Mouse (Mus musculus): ENCODE data around the gene Nlgn3. TPM values are rescaled to one million over a fixed set of nuclear protein-coding genes. Genes with fewer than 3 reads are reported as not detected.

Nlgn3 gene
- 0.06 TPM for polyA plus RNA-seq (2014; fragmentation: Illumina TruSeq; extraction: RNeasy Lipid Tissue Mini Kit (QIAGEN cat#74804); ENCODE audit: low read depth, low replicate concordance)

GRCm38 (mm10) chrX:101299055-101299454, at the start of gene Nlgn3:
Gene Nlgn3, plus strand, starts transcription at chrX:101299168.

GRCm38 (mm10) chrX:101253952-101254729, 44.8 kb upstream of the Nlgn3 start, which contains the start of gene Foxo4:
Gene Foxo4, plus strand, starts transcription at chrX:101254528.

GRCm38 (mm10) chrX:101263892-101264291, 35.1 kb upstream of the Nlgn3 start, which contains the start of gene Gm614:
Gene Gm614, minus strand, starts transcription at chrX:101263992.

GRCm38 (mm10) chrX:101268025-101268754, 30.8 kb upstream of the Nlgn3 start, which contains the start of gene Il2rg:
Gene Il2rg, minus strand, starts transcription at chrX:101268255.

GRCm38 (mm10) chrX:101268755-101269124, 30.2 kb upstream of the Nlgn3 start, which contains the start of gene Gm20489:
Gene Gm20489, minus strand, starts transcription at chrX:101269023.

GRCm38 (mm10) chrX:101273875-101274738, 24.9 kb upstream of the Nlgn3 start, which contains the start of gene Med12:
Gene Med12, plus strand, starts transcription at chrX:101274030.

Other genes with a start within 250 kb of the Nlgn3 start
- 36.3 TPM for gene Tex11, start 239.5 kb upstream of the Nlgn3 start, polyA plus RNA-seq (2014; fragmentation: Illumina TruSeq; extraction: RNeasy Lipid Tissue Mini Kit (QIAGEN cat#74804); ENCODE audit: low read depth, low replicate concordance)
- 0.66 TPM for gene Slc7a3, start 213.1 kb upstream of the Nlgn3 start, polyA plus RNA-seq (2014; fragmentation: Illumina TruSeq; extraction: RNeasy Lipid Tissue Mini Kit (QIAGEN cat#74804); ENCODE audit: low read depth, low replicate concordance)
- 5.6 TPM for gene Snx12, start 76.6 kb upstream of the Nlgn3 start, polyA plus RNA-seq (2014; fragmentation: Illumina TruSeq; extraction: RNeasy Lipid Tissue Mini Kit (QIAGEN cat#74804); ENCODE audit: low read depth, low replicate concordance)
- gene Foxo4, start 44.6 kb upstream of the Nlgn3 start, polyA plus RNA-seq (2014; fragmentation: Illumina TruSeq; extraction: RNeasy Lipid Tissue Mini Kit (QIAGEN cat#74804); ENCODE audit: low read depth, low replicate concordance): 2.2 TPM
- gene Gm614, start 35.2 kb upstream of the Nlgn3 start, polyA plus RNA-seq (2014; fragmentation: Illumina TruSeq; extraction: RNeasy Lipid Tissue Mini Kit (QIAGEN cat#74804); ENCODE audit: low read depth, low replicate concordance): 299 TPM
- 0.48 TPM for gene Il2rg, start 30.9 kb upstream of the Nlgn3 start, polyA plus RNA-seq (2014; fragmentation: Illumina TruSeq; extraction: RNeasy Lipid Tissue Mini Kit (QIAGEN cat#74804); ENCODE audit: low read depth, low replicate concordance)
- gene Gm20489, start 30.1 kb upstream of the Nlgn3 start, polyA plus RNA-seq (2014; fragmentation: Illumina TruSeq; extraction: RNeasy Lipid Tissue Mini Kit (QIAGEN cat#74804); ENCODE audit: low read depth, low replicate concordance): 0.45 TPM
- 4.1 TPM for gene Med12, start 25.1 kb upstream of the Nlgn3 start, polyA plus RNA-seq (2014; fragmentation: Illumina TruSeq; extraction: RNeasy Lipid Tissue Mini Kit (QIAGEN cat#74804); ENCODE audit: low read depth, low replicate concordance)
- not detected for gene Gjb1, start 77.2 kb downstream of the Nlgn3 start, polyA plus RNA-seq (2014; fragmentation: Illumina TruSeq; extraction: RNeasy Lipid Tissue Mini Kit (QIAGEN cat#74804); ENCODE audit: low read depth, low replicate concordance)
- gene Zmym3, start 121.7 kb downstream of the Nlgn3 start, polyA plus RNA-seq (2014; fragmentation: Illumina TruSeq; extraction: RNeasy Lipid Tissue Mini Kit (QIAGEN cat#74804); ENCODE audit: low read depth, low replicate concordance): 32.1 TPM
- 31.0 TPM for gene Nono, start 130.2 kb downstream of the Nlgn3 start, polyA plus RNA-seq (2014; fragmentation: Illumina TruSeq; extraction: RNeasy Lipid Tissue Mini Kit (QIAGEN cat#74804); ENCODE audit: low read depth, low replicate concordance)
- gene Itgb1bp2, start 149.9 kb downstream of the Nlgn3 start, polyA plus RNA-seq (2014; fragmentation: Illumina TruSeq; extraction: RNeasy Lipid Tissue Mini Kit (QIAGEN cat#74804); ENCODE audit: low read depth, low replicate concordance): not detected
- 21.2 TPM for gene Taf1, start 233.6 kb downstream of the Nlgn3 start, polyA plus RNA-seq (2014; fragmentation: Illumina TruSeq; extraction: RNeasy Lipid Tissue Mini Kit (QIAGEN cat#74804); ENCODE audit: low read depth, low replicate concordance)